Mouse (Mus musculus) kidney, adult 11 months (tissue): ENCODE data around the gene Adgrl3.

Experiments used
- DNase-seq: peaks from one replicate; pipeline ENCODE4 v3.0.0; 2022

Gene Adgrl3

GRCm38 (mm10) chr5:81269689-81270088 is 249.8 kb downstream of the Adgrl3 start:
- DNase-seq = no peak

DNA sequence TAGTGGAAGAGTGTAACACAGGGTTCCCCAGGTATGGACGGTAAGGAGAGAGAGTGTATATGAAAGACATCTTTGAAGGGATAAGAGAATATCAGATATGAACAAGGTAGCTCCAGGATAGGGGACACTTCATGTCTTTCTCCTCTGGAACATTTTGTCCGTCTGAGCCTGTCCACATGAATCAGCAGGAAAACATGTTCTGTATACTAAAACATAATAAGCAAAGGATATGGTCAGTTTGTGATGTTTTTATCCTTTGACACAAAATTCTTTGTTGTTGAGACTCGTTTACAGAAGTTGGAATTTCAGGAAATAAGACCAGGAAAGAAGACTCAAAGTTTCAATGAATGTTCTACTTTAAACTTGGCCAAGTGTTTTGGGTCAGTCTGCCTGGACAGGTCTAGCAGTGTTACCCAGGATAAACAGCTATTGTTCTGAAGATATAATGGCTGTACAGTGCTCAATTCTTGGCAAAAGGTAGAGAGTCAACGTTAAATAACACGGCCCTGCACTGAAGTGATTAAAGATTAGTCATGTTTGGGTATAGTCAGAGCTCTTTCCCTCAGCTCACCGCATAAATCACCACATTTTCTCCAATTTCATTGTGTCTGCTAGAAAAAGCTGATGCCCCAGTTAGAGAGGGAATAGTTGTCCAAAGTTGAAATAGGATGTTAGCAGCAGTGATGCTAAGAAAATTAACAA is 255.6 kb downstream of the Adgrl3 start:
- no peak for DNase-seq

GRCm38 (mm10) chr5:81279246-81279645 is 259.3 kb downstream of the Adgrl3 start:
- no peak for DNase-seq

DNA sequence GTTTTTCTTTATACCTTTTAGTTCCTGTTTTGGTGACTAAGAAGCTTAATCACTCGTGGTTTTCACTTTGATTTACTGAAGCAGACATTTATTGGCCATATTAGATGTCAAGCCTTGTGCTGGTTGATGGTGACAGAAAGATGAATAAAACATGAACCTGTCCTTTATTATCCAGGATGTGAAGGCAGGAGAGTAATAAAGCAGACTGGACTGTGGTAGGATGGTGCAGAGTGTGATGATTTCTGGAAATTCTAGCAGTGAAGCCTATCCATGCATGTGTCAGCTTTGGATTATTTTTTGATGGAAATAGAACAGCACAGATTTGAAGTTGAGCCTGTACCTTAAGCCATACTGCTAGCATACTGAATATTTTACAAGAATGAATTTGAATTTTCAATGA is 265.7 kb downstream of the Adgrl3 start:
- DNase-seq = no peak

DNA sequence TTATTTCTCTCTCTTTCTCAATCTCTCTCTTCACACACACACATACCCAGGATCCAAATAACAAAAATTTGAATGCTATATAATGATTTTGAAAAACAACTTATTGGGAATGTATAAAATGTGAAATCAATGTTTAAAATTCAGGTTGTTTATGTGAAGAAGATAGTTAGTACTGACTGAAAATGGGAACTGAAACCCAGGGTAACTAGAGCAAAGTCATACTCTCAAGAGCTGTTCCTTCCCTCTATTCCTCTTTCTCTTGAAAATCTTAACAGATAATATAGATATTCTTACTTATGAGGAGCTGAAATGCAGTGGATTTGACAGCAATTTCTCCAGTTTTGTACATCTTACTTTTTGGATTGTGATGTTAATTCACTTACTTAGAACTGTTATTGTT is 281.9 kb downstream of the Adgrl3 start:
- no peak for DNase-seq

DNA sequence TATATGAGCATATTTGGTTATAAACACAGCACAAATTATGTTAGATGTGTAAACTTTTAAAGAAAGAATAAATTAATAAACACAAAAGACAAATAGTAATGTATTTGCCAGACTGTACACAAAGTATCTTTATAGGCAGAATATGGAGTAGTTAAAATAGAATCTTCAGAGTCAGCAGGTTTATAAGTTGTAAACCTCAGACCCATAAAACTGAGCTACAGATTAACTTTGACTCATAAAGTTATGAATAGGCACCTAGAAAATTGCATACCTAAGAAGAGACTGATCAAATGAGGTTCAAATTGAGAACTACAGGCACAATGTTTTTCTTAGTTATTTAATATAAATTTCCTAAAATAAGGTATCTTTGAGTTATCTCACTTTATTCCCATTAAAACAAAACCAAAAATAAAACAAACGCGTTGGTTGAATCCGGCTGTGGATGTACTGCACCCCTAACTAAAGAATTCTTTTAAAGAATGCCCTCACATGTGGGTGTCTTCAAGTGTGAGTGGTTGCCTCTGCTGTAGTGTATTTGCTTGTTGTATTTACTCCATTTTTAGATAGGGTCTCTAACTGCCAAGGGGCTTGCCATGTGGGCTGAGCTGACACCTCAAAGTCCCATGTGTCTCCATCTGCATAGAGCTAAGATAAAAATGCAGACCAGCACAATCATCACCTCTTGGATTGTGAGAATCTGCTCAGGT is 297.6 kb downstream of the Adgrl3 start:
- DNase-seq = no peak

DNA sequence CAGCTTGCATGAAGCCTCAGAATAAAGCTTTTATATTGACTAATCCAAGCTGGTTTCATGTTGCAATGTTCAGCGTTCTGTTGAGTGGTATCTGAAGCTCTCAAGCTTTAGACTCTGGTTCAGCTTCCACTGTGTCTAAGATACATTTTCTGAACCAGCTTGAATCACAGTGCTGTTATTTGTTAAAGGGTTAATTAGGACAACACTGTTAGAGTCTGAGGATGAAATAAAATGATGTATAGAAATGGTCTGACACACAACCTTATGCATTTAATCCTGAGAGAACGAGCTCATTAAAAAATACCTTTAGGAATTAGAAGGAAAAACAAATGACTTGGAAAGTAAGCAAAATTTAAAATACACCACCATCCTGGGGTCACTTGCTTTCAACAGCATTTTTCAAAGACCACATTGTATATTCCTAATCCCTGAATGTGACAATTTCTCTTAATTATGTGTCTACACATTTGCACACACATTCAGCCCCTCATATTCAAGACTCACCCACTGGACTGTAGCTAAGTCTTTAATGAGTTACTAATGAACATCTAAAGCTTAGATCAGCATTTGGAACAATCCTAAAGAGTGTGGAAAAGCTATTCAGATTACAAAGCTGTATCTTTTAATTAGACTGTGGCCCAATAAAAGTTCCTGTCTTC is 301.5 kb downstream of the Adgrl3 start:
- no peak for DNase-seq

GRCm38 (mm10) chr5:81322064-81322463 is 302.1 kb downstream of the Adgrl3 start:
- no peak for DNase-seq

GRCm38 (mm10) chr5:81326916-81327315 is 307.0 kb downstream of the Adgrl3 start:
- DNase-seq = no peak

- DNase-seq = no peak
Measured at GRCm38 (mm10) chr5:81327392-81327791, 307.5 kb downstream of the Adgrl3 start.

GRCm38 (mm10) chr5:81329571-81329971 is 309.6 kb downstream of the Adgrl3 start:
- no peak for DNase-seq

DNA sequence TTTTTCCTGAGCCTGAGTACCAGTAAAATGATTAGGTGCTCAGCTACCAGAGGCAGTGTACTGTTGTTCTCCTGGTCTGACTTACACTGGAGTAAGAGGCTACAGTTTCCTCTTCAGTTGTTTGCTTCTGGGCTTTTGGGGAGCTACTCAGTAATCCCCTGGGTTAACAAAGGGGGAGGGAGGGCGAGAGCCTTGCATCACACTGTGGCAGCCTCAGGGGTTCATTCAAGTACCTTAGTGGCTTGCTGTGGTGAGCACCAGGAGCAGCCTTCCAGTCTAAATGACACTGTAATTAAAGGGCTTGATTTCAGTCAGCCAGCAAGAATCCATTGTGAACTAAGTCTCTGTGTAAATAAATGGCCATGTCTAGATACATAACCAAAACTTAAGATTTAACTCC is 324.4 kb downstream of the Adgrl3 start:
- DNase-seq = no peak

- no peak for DNase-seq
Measured at GRCm38 (mm10) chr5:81345096-81345435, 325.1 kb downstream of the Adgrl3 start.

GRCm38 (mm10) chr5:81345436-81346131 is 325.6 kb downstream of the Adgrl3 start:
- no peak for DNase-seq

GRCm38 (mm10) chr5:81347571-81347970 is 327.6 kb downstream of the Adgrl3 start:
- DNase-seq = no peak

DNA sequence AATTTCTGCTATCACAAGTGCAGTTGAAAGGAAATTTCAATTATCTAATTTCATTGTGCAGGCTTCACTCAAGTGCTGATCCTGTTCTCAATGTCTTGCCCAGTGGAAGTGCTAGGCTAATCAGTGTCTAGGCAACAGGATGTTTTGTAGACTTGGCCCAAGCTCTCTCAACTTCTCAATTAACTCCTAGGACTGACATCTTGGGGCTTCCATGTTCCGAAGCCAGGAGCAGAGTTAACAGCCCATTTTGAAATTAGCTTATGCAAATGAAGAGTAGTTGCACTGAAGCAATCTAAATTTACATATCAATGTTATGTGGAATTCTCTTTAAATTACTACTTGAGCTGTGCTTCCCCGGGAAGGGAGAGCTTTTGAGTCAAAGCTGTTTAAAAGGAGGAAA is 339.6 kb downstream of the Adgrl3 start:
- no peak for DNase-seq

DNA sequence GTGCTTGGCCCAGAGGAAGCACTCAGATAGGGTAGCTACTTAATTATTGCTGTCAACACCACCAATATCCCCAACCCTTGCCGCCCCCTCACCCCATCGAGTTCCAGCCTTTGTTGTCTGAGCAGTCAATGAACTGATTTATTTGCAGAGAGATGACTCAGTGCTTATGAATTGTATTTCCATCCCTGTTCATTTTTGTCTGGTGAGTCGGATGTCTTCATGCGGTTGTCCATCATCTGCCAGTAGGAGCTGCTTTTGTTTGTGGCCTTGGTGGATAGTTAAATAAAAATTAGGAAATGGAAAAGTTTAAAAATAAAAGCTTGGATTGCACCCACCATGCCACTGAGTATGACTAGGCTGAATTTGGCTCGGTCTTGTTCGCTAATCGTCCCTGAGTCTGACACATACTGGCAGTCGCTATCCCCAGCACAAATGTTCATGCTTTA is 344.3 kb downstream of the Adgrl3 start:
- no peak for DNase-seq

GRCm38 (mm10) chr5:81365250-81365649 is 345.3 kb downstream of the Adgrl3 start:
- no peak for DNase-seq

- DNase-seq = no peak
Measured at GRCm38 (mm10) chr5:81370126-81370850, 350.4 kb downstream of the Adgrl3 start.

DNA sequence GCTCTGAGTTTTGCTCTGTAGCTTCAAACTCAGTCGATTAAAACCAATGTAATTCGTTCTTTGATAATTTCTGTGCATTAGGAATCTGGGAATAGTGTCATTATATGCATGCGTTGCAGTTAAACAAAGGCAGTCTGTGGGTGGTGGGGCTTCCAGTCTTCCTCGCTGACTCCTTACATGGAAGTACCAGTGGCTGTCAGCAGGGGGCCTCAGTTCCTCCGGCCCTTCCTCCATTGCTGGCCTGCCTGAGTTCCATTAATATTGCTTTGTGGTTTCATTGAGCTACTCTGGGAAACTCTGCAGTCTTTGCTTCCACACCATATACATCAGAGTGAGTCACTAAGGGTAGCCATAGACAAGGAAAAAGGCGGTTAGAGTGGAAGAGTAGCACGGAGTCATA is 356.1 kb downstream of the Adgrl3 start:
- DNase-seq = no peak

DNA sequence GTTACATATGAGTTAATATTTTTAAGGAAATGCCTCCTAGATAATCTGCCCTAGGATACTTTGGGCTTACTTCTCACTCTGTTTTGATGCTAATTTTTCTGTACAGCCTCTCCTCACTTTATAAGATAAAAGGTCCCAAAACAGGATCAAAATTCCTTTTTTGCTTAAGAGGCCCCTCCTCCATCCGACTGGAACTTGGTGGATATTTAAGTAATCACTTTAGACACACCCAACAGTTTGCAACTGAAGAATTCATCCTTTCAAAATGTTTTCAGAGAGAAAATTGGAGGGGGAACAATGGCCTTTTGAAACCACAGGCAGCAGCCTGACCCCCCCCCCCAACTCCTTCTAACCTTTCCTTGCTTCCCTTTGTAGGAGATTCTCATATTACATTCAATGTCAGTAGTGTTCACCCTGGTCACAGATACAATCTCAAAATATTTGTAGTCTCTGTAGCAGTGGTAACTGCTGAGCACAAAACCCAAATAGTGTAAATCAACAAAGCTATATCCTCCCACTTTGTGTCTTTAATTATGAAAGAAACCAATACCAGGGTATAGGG is 385.7 kb downstream of the Adgrl3 start:
- DNase-seq = no peak

DNA sequence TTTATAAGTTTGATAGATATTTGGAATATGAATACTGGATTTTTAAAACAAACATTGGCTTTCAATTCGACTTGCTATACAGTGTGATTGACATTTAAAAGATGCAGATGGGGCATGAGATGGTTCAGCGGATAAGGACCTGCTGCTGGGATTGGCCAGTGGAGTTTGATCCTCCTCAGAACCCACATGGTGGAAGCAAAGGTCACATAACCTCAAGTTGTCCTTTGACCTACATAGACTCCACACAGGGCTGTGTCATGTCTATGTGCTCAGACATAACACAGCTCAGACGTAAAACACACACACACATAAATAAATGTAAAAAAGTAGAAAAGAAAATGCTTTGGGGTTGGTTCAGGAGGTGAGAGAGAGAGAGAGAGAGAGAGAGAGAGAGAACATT is 397.4 kb downstream of the Adgrl3 start:
- DNase-seq = no peak

DNA sequence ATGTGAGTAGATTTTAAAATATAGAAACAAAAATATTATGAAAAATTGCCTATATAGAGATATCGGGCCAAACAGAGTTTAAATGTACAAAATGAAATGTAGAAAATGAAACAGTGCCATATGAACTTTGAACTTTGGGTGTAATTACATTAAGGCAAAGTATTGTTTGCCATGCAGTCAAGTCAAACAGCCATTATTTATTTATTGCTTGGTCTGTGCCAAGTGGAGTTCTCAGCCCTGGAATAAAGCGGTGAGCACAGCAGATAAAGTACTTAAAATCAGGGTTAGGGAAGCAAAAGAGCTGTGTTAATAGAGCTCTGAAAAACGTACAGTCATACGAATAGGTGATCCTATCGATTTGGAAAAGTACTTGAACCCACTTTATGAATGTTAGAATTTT is 407.5 kb downstream of the Adgrl3 start:
- DNase-seq = no peak
